Mouse (Mus musculus): Measurements from ENCODE around the gene Gnai1.

GRCm38 (mm10) chr5:18323534-18323933 lies 36.6 kb downstream of the Gnai1 start:
- TF ChIP-seq POLR2A (IDR thresholded peaks at IDR 0.05; ENCODE audit: insufficient read depth, low read depth, low read length): no peak
- TF ChIP-seq CTCF (IDR thresholded peaks at IDR 0.05; ENCODE audit: insufficient read depth, low read depth, low read length): no peak

Measured in olfactory bulb, adult 2 months (tissue).